Mouse (Mus musculus) liver, embryonic 15.5 days (tissue): ENCODE measurements around the gene Cdh3. TPM values are rescaled to one million over a fixed set of nuclear protein-coding genes. Genes with fewer than 3 reads are reported as not detected.
"Not testable (repeated sequence)": the region's sequence is repeated elsewhere in the genome, so short reads cannot be mapped to it uniquely, and the experiment has no call there.

Experiments used
- ATAC-seq: fragments of 200-750 bp; cut with Nextera tagmentation; 2 replicates; pipeline ENCODE4 v1.8.0; 2017; ENCODE audit warnings: moderate number of reproducible peaks, mild to moderate bottlenecking, moderate library complexity; ENCODE audit not compliant: insufficient read depth
- H3K27ac ChIP-seq: fragments of 300-500 bp; sonication (generic); replicated peaks from 2 replicates; pipeline ENCODE4 v1.5.1; 2015; ENCODE audit warnings: mild to moderate bottlenecking, inconsistent platforms
- H3K27me3 ChIP-seq: fragments of 300-500 bp; sonication (generic); 2 replicates; pipeline ENCODE4 v1.6.1; 2015; ENCODE audit warnings: mild to moderate bottlenecking, inconsistent platforms
- H3K36me3 ChIP-seq: fragments of 300-500 bp; sonication (generic); replicated peaks from 2 replicates; pipeline ENCODE4 v1.6.1; 2015; ENCODE audit warnings: moderate library complexity, mild to moderate bottlenecking, inconsistent platforms
- H3K4me1 ChIP-seq: fragments of 300-500 bp; sonication (generic); replicated peaks from 2 replicates; pipeline ENCODE4 v1.6.1; 2015; ENCODE audit warnings: inconsistent platforms
- H3K4me2 ChIP-seq: fragments of 300-500 bp; sonication (generic); 2 replicates; pipeline ENCODE4 v1.6.1; 2015; ENCODE audit warnings: moderate library complexity, mild to moderate bottlenecking, inconsistent platforms
- H3K4me3 ChIP-seq: fragments of 300-500 bp; sonication (generic); replicated peaks from 2 replicates; pipeline ENCODE4 v1.5.1; 2015; ENCODE audit warnings: mild to moderate bottlenecking, inconsistent platforms
- H3K9ac ChIP-seq: fragments of 300-500 bp; sonication (generic); 2 replicates; pipeline ENCODE4 v1.6.1; 2015; ENCODE audit warnings: moderate library complexity, mild to moderate bottlenecking, inconsistent platforms
- H3K9me3 ChIP-seq: fragments of 300-500 bp; sonication (generic); replicated peaks from 2 replicates; pipeline ENCODE4 v1.6.1; 2016; ENCODE audit warnings: inconsistent platforms
- WGBS: fragments of 180-500 bp; shearing (Covaris S2); methylation state at CpG from one replicate; pipeline ENCODE4 v1.1.7; 2015; ENCODE audit warnings: mixed read lengths; ENCODE audit not compliant: insufficient replicate concordance; 5-methylcytosine and 5-hydroxymethylcytosine counted together
- polyA plus RNA-seq: library from polyadenylated mRNA; unstranded; fragments of >200 nt; fragmentation: Nextera tagmentation; extraction: Ambion mirVana; gene quantifications from 2 replicates; pipeline ENCODE4 v1.2.1, GENCODE M21; 2015

The Cdh3 gene
- polyA plus RNA-seq, 1 experiment from 2014 or later, result 1.3 TPM

DNA sequence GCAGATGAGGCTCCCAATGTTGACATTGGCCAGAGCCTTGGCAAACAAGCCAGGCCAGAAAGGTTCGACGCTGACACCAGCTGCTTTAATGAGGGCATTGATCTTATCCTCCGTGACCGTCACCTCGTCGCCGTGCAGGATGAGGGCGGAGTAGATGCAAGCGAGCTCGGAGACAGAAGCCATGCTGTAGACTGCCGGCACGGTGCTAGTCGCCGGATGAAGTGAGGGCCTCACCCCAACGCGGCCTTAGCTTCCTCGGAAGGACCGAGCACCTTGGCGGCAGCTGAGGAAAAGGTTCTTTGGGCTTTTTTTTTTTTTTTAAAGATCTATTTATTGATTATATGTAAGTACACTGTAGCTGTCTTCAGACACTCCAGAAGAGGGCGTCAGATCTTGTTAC is 62.5 kb downstream of the Cdh3 start, which contains the start of gene Gm10073:
TSS of gene Gm10073 (minus strand) at position 294 of the 400 bp plus-strand sequence.
- H3K4me3 ChIP-seq, H3K27ac ChIP-seq, H3K9ac ChIP-seq, H3K36me3 ChIP-seq, H3K27me3 ChIP-seq, H3K9me3 ChIP-seq, ATAC-seq, H3K4me2 ChIP-seq: not testable (repeated sequence)
- 31% methylated on average over 20 of the region's 20 CpGs for WGBS
- H3K4me1 ChIP-seq, result peaks cover 21% of the 10 kb centered on the region; the same call in 1 of the 2 replicates

DNA sequence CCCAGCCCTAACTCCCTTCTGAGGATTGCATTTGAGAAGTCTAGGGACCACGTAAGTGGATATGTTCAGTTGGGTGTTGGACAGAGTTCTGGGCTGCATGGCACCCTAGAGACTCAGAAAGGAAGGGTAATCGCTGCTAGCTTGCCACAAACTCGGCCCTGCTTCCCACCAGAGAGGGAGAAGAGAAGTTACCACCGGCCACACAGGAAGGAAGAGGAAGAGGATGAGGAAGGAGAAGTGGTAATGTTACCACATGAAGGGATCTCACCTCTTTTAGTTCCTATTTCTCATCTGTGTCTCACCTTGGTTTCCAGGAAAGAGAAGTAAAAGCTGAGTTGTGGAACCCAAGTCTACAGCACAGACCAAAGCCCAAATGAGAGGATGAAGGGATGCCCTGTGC is 63.6 kb downstream of the Cdh3 start:
- Histone ChIP-seq H3K4me2 (no peak overlapping the region), H3K27ac (no peak overlapping the region), H3K4me1 (peaks cover 21% of the 10 kb centered on the region; the same call in 1 of the 2 replicates), H3K27me3 (no peaks in the 10 kb centered on the region), H3K36me3 (no peaks in the 10 kb centered on the region), H3K9me3 (no peaks in the 10 kb centered on the region), H3K9ac (no peak overlapping the region), H3K4me3 (no peak overlapping the region)
- no peak for ATAC-seq
- 22% methylated on average over 4 of the region's 4 CpGs for WGBS

DNA sequence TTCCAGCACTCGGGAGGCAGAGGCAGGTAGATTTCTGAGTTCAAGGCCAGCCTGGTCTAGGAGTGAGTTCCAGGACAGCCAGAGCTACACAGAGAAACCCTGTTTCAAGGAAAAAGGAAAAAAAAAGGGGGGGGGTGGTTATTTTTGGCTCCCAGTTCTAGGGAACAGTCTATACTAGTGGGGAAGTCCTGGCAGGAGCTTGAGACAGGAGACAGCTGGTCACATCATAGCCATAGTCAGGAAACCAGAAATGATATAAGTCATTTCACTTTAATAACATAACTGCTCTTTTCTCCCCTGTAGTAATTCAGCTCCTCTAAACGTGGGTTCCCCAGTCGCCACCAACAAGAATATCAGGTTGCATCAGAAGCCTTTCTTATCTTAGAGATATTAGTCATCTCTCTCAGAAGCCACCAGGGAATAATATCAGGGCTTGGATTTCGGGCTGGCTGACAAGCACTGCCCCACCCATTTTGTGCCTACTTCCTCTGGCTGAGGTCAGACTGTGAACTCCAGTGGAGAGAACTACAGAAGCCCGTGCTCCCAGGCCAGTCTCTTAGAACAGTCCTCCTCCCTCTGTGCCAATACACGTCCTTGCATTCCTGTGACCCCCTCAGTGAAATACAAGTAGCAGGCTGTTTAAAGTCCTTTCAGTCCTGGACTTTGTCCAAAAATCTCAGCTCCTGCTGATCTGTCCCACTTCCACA is 66.3 kb downstream of the Cdh3 start:
- 10% methylated on average over 6 of the region's 6 CpGs for WGBS
- Histone ChIP-seq H3K9ac (no peak overlapping the region), H3K27me3 (no peaks in the 10 kb centered on the region), H3K9me3 (no peaks in the 10 kb centered on the region), H3K4me3 (no peak overlapping the region), H3K4me2 (no peak overlapping the region), H3K4me1 (peaks cover 10% of the 10 kb centered on the region; the same call in 1 of the 2 replicates), H3K27ac (no peak overlapping the region), H3K36me3 (no peaks in the 10 kb centered on the region)
- ATAC-seq, result peak; percentile 28; the same call in 1 of the 2 replicates

DNA sequence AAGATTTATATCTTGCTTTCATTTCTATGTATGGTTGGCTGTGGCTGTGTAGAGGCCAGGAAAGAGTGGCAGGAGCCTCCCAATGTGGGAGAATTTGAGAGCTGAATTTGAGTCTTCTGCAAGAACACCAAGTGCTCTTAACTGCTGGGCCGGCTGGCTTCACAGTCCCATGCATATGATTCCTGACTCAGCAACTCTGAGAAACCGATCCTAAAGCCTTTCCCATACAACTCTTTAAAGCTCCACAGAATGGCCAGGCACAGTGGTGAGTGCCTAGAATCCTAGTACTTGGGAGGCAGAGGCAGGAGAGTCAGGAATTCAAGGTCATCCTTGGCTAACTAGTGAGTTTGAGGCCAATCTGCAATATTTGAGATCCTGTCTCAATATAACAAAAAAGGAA is 68.8 kb downstream of the Cdh3 start:
- Histone ChIP-seq H3K27me3 (no peaks in the 10 kb centered on the region), H3K4me1 (peaks cover 10% of the 10 kb centered on the region; the same call in 1 of the 2 replicates), H3K9ac (no peak overlapping the region), H3K27ac (no peak overlapping the region), H3K4me2 (no peak overlapping the region), H3K36me3 (no peaks in the 10 kb centered on the region), H3K4me3 (no peak overlapping the region), H3K9me3 (no peaks in the 10 kb centered on the region)
- ATAC-seq, result no peak
- WGBS, result 61% methylated on average over 2 of the region's 2 CpGs

DNA sequence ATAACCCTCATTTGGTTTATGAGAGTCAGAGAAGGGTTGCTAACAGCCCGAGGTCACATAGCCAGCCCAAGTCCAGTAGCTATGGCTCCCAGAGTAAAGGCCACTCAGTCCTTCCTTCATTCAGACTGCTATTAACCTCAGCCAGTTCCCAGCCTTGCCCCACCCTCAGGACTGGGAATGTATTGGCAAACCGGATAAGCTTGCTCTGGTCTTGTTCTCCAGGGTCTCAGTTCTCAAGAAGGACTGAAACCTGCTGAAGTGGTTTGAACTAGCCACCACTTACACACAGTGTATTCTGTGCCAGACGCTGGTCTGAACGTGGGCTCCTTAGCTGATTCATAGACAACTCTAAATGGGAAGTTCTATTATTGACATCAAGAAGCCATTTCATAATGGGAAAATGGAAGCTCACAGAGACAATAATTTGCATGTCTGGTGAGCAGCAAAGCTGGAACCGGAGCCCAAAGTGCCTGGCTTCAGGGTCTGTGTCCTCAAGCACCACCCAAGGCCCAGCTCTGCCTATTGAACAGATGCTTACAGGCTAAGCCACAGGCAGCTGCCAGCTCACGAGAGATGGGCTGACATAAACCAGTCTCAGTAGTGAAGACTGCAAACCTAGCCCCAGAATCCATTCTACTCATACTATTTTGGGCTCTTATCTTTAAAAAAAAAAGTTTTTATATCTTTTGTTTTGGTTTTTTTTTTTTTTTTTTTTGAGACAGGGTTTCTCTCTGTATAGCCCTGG is 70.8 kb downstream of the Cdh3 start:
- H3K36me3 ChIP-seq, result no peaks in the 10 kb centered on the region
- 48% methylated on average over 6 of the region's 6 CpGs for whole genome bisulfite sequencing
- H3K27ac ChIP-seq, result no peak overlapping the region
- peaks cover 19% of the 10 kb centered on the region; the same call in 1 of the 2 replicates for H3K4me1 ChIP-seq
- H3K4me2 ChIP-seq, result no peak overlapping the region
- H3K27me3 ChIP-seq, result no peaks in the 10 kb centered on the region
- H3K9me3 ChIP-seq, result no peaks in the 10 kb centered on the region
- no peak overlapping the region for H3K4me3 ChIP-seq
- no peak overlapping the region for H3K9ac ChIP-seq
- ATAC-seq, result no peak

DNA sequence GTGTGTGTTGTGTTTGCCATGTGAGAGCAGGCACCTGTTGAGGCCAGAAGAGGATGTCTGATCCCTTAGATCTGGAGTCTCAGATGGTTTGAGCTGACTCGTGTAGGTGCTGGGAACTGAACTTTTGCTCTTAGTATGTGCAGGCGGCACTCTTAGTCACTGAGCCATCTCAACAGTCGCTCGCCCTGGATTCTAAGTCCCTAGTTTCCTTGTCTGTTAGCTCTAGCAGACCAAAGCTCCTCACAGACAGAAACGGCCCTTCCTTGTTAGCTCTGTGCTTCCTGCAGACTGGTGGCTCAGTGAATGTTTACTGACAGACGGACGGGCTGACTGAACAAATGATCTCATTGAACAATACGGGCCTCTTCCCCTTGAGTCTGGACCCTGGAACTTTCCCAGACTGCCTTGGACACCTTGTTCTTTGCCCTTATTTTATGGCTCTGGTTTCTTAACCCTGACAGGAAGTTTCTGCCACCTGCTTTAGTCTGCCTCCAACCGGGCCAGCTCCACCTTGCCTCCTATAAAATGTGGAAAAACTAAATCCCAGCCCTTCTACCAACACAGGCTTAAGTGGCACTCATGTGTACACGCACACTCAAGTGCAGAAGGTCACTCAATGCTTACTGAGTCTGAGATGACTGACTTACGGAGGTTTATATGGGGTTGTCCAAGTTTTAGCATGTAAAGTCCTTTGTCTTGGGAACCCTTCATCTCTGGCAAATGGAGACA is 74.4 kb downstream of the Cdh3 start:
- Histone ChIP-seq H3K36me3 (no peaks in the 10 kb centered on the region), H3K9me3 (no peaks in the 10 kb centered on the region), H3K4me1 (0 out of 2 replicates have a peak, but pooled peaks cover 10% of the 10 kb centered on the region), H3K27me3 (no peaks in the 10 kb centered on the region), H3K4me3 (no peak overlapping the region), H3K4me2 (no peak overlapping the region), H3K9ac (no peak overlapping the region), H3K27ac (no peak overlapping the region)
- no peak for ATAC-seq
- WGBS, result 39% methylated on average over 11 of the region's 11 CpGs

DNA sequence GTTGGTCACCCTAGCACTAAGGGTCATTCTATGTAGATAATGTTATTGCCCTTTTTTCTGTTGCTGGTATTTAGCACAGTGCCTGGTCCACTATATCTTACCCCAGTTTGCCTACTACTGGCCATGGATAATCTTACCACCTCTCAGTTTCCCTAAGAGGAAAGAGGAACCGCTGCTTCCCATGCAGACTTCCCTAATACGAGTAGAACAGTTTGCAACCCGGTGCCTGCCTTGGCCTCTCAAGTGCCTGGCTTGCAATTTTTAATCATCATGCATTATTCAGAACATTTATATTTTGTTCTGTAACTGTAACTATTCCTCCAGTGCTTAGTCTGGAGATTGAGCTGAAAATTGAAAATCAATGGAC is 75.0 kb downstream of the Cdh3 start:
- no peaks in the 10 kb centered on the region for H3K9me3 ChIP-seq
- 17% methylated on average over 3 of the region's 3 CpGs for WGBS

DNA sequence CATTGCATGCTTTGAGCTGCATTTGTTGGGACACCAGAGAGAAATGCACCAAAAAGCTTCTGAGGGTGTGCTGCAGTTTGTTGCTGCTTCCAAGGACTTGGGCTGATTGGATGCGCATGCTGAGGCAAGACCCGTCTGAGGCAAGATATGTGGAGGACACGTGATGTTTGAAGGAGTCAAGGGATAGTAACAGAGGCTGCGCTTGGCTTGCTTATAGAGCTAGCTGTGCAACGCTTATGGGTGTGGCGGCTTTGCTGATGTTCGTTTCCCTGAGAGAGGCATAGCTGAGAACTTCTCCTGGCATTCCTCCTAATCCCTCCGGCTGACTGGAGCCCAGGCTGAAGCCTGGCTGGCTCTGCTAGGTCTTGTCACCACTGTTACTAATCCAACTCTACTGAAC is 76.2 kb downstream of the Cdh3 start:
- Histone ChIP-seq H3K4me3 (no peak overlapping the region), H3K36me3 (no peaks in the 10 kb centered on the region), H3K9me3 (no peaks in the 10 kb centered on the region), H3K27me3 (no peaks in the 10 kb centered on the region), H3K4me2 (no peak overlapping the region), H3K27ac (no peak overlapping the region), H3K4me1 (0 out of 2 replicates have a peak, but pooled peaks cover 10% of the 10 kb centered on the region), H3K9ac (no peak overlapping the region)
- 74% methylated on average over 8 of the region's 8 CpGs for WGBS
- ATAC-seq, result no peak

More for the DNA sequence above, 75.0 kb downstream of the Cdh3 start:
- Histone ChIP-seq H3K36me3 (no peaks in the 10 kb centered on the region), H3K27me3 (no peaks in the 10 kb centered on the region), H3K4me2 (no peak overlapping the region), H3K27ac (no peak overlapping the region), H3K4me1 (0 out of 2 replicates have a peak, but pooled peaks cover 10% of the 10 kb centered on the region), H3K4me3 (no peak overlapping the region), H3K9ac (no peak overlapping the region)
- ATAC-seq, result no peak

DNA sequence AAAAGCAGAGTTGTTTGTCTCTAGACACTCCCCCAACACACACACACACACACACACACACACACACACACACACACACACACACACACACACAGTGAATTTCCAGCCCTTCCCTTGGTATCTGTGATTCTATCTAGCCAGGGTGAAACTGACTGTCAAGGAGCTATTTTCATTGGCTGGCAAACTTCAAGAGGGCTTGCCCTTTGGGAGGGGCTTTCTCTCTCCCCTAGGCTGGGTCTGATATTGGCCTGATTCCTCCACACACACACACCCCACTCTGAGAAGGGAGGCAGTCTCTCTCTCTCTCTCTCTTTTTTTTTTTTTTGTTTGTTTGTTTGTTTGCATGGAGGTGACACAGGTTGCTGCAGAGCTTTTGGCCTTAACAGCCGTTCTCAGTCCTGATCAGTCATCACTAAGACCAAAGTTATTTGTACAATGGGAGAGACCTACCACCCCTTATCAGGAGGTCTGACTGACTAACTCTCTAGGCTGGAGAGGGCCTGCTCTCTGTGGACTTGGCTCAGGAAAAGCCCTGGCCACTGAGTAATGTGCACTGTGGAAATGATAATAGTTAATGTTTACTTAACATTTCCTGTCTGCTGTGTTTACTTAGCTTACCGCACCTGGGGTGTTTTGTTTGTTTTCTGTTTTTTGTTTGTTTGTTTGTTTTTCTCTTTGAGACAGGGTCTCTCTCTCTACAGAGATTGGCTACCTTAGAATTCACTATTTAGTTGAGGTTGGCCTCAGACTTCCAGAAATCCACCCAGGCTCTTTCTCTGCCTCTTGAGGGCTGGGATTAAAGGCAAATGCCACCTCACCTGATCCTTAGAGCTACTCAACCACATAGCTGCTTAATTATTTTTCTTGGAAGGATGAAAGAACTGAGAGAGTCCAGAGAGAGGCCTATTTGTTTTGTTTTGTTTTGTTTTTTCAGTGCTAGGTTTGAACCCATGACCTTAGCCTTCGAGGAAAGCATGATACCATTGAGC is 78.0 kb downstream of the Cdh3 start:
- peak overlapping the region; percentile 48; the same call in 1 of the 2 replicates for H3K27ac ChIP-seq
- no peak overlapping the region for H3K4me2 ChIP-seq
- ATAC-seq, result no peak; the same call in 1 of the 2 replicates
- H3K36me3 ChIP-seq, result no peaks in the 10 kb centered on the region
- no peaks in the 10 kb centered on the region for H3K27me3 ChIP-seq
- no peak overlapping the region for H3K4me3 ChIP-seq
- H3K4me1 ChIP-seq, result 0 out of 2 replicates have a peak, but pooled peaks cover 10% of the 10 kb centered on the region
- no peak overlapping the region for H3K9ac ChIP-seq
- no peaks in the 10 kb centered on the region for H3K9me3 ChIP-seq
- WGBS, result 44% methylated on average over 3 of the region's 3 CpGs

DNA sequence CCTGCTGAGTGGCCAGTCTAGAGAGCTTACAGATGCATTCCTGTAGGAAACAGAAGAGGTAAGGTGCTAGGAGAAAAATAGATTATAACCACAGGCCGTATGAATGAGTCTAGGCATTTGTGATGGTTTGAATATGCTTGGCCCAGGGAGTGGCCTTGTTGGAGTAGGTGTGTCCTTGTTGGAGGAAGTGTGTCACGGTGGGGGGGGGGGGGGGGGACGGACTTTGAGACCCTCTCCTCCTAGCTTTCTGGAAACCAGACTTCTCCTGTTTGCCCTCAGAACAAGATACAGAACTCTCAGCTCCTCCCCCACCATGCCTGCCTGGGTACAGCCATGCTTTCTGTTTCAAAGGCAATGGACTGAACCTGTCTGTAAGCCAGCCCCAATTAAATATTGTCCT is 81.8 kb downstream of the Cdh3 start:
- no peak overlapping the region for H3K4me3 ChIP-seq
- H3K9ac ChIP-seq, result no peak overlapping the region
- no peak overlapping the region for H3K4me2 ChIP-seq
- 33% methylated on average over 3 of the region's 3 CpGs for WGBS
- no peaks in the 10 kb centered on the region for H3K36me3 ChIP-seq
- no peaks in the 10 kb centered on the region for H3K27me3 ChIP-seq
- H3K9me3 ChIP-seq, result no peaks in the 10 kb centered on the region
- ATAC-seq, result no peak
- no peak overlapping the region for H3K27ac ChIP-seq
- H3K4me1 ChIP-seq, result 0 out of 2 replicates have a peak, but pooled peaks cover 10% of the 10 kb centered on the region
